Mouse (Mus musculus) kidney, postnatal 4 days (tissue): ENCODE data around the gene Dync1i1.
A peak's percentile ranks its signal among the peaks of the same experiment; 100 is the strongest.

Source experiments
- DNase-seq, 2 experiments: peaks; one replicate each; pipeline ENCODE4 v3.0.0; 2021; ENCODE audit warnings: mixed read lengths in 2 of 2

Dync1i1 gene

DNA sequence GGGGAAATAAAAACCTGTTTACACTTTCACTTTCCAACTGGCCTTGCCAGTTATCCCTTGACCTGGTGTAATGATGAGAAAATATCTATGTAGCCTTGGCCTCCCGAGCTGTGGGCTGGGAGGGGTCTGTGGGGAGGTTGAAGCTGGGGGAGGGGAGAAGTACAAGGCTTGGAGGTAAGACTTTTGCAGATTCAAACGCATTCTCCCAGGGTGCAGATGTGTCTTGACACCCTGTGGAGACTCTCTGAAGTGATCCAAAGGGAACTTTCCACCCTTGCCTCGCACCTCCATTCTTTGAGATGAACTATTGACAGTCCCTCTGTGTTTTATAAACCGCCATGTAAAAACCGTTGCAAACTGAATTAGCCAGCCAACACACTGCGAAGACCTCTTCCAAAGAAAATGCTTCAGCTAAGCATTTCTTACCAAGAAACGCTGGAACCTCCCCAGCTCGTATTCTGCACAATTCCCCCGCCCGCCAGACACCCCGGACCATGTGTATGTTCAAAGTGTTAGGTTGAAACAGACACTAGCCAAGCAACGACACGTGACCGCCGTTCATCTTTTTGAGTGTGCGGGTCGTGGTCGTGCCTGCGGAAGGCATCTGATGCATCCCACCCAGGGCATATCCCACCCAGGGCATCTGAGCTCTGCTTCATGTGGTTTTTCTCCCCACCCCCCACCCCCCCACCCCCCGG lies 133.6 kb downstream of the Dync1i1 start:
- DNase-seq, result peak in 1 of 2 experiments; percentile 10

DNA sequence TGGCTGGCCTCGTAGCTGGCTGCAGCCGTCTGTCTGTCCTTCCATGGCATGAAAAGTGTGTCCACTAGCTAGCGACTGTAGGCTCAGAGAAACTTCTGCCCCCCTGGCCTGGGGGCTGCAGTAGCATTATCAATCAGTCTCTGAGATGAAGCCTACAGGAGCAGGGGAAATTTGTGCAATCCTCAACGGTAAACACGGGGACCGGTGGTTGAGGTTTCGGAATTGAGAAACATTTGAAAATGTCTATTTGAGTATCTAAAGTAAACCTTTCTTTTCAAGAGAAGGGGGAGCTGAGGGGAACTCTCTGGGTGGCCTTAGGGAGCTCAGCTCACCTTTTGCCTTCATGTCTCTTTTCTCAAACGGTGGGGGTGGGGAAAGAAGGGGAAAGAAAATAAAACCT lies 134.2 kb downstream of the Dync1i1 start:
- DNase-seq, result no peak

DNA sequence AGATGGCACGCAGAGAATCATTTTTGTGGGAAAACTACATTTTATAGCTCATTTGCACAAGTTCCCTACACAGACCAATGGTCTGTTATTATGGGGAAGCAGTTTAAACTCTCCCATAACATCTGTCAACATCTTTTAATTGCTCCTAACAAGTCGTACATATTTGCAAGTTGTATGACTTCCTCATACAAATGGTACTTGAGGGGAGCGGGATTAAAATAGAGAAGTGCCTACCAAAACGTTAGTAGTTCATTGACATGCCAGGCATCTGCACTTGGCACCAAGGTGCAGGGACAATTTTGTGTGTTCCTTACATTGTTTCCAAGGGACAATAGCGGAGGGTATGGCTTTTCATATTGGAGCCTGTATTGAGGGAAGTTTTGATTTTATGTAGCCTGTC lies 140.7 kb downstream of the Dync1i1 start:
- DNase-seq, result no peak

DNA sequence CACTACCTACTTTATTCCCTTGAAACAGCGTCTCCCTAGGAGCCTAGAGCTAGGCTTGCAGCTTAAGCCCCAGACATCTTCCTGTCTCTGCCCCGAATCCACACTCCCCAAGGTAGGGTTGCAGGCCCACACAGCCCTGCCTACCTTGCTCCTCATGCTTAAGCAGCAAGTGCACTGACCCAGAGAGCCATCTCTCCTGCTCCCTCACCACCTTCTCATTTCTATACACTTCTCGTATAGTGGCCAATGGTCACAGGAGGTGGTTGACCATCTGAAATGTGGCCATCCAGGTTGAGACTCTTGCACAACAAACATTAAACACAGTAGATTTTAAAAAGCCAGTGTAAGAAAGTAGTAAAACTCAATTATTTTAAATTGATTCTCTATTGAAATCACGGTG lies 141.8 kb downstream of the Dync1i1 start:
- DNase-seq, result no peak

DNA sequence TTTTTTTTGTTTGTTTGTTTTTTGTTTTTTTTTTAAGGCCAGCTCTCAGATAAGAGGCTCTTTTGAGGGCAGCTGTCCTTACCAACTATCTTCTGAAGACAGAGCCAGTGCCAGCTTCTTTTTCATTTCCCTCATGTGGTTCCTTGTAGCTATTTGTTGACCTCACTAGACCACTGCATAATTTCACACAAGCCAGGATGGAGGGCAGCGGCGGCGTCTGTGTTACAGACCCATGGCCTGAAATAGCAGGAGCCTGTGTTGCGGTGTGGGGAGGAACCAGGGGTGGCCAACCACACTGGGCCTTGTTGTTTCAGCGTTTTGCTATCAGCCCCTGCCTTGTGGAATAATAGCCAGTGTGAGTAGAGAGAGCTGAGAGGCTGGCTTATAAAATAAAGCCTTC lies 145.6 kb downstream of the Dync1i1 start:
- no peak for DNase-seq

DNA sequence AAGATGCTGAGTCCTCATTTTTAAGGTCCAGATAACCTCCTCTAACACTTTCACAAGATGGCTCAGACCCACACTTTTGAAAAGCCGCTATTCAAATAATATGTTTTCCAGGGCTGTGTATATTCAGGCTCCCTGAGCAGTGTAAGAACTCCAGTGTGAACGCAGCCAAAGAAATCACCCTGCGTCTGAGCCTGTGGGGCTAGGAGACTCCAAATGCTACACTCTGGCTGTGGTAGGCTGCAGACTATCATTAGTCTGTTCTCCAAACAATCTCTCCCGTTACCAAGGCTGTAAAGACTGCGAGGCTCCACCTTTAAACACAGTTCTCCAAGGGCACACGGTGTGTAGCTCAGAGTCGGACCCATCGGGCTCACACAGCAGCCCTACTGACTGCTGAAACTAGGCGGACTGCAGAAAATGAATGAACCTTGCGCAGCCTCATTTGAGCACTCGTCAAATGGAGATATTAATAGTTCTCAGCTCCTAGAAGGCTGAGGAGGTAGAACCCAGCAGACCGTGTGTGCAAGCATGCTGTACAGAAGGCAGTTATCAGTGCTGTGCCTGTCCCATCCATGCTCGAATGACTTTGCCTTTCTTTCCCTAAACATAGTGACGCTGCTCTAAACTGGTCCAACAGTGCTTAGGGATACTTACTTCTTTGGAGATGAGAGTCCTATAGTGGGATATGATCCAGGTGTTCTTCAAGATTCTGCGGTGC lies 146.3 kb downstream of the Dync1i1 start:
- no peak for DNase-seq

DNA sequence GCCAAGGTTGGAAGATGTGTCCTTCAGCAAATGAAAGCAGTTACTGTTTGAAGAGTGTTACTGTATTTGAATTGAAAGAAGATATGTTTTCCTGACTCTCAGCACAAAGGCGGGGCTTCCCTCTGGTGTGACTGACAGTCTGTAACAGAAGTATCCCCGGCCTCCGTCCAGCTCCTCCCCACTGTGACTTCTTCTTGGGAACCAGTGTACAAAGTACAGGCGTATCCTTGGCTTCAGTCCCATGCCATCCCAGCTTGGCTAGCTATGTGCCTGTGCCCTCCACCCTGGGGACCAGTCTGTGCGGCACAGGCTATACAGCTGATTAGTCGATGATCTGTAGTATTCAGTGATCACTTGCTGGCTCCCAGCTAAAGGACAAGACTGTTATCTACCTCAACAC lies 163.9 kb downstream of the Dync1i1 start:
- peak; percentile 3 to 13 for DNase-seq

DNA sequence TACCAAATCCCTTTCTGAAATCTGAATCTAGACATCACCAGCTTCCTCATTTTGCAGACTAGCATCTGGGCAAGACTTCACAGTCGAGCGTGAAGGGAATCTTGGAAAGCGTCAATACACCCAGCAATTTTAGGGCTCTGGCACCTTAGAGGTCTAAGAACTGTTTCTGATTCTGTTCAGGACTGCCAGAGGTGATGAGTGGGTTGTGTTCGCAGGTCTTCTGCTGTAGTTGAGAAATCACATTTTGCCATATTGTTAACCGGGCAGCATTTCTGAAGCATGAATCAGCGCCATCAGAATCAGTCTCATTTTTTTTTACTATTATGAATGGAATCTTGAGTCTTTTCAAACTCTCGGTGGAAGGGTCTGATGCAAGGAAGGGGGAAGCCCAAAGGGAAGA lies 185.9 kb downstream of the Dync1i1 start:
- DNase-seq, result no peak

DNA sequence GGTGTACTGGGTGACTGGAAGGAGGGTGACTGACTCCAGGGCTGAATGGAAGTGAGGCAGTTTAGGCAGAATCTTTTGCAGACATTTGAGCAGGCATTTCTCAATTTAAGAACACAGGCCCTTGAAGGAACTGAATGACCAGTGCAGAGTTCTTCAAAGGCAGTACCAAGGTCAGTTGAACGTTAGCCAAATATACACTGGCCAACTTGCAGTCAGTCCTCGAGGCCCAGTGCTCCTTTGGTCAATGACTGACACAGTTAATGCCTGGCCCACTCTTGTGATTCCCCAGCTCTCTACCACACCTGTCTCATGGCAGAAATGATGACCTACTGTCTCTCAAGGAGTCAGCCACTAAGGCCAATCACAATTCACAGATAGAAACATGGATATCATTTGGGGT lies 189.6 kb downstream of the Dync1i1 start:
- no peak for DNase-seq

DNA sequence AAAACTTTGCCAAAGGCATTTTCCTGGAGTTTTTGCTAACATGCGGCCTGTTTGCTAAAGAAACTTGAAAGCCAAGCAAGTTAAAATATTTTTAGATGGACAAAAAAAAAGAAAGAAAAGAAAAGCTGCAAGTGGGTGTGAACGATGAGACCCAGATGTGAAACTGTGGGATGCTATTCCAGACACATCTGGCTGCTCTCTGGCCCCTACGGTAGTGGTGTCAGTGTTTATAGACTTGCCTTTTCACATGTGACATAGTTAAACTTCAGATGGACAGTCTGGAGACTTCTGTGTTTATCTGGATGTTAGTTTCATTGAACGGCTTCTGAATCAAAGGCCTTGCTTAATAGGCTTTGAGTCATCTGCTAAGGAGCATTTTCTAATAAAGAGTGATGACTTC lies 195.2 kb downstream of the Dync1i1 start:
- DNase-seq, result no peak

DNA sequence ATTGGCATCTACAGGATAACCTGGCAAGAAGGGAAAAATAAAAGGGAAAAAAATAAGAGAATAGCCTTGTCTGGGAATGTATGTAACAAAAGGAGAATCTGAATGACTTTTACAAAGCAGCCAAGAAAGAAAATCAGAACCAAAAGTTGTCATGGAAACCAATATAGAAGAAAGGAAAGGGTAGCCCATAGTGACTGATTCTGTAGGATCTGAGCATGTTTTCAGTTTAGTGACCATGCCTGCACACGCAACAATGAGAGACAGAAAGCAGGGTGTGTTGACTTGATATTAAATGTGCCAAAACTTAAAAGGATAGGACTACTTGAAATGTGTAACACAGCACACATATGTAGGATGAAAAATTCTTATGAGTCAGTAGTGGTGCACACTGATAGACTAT lies 197.2 kb downstream of the Dync1i1 start:
- no peak for DNase-seq

DNA sequence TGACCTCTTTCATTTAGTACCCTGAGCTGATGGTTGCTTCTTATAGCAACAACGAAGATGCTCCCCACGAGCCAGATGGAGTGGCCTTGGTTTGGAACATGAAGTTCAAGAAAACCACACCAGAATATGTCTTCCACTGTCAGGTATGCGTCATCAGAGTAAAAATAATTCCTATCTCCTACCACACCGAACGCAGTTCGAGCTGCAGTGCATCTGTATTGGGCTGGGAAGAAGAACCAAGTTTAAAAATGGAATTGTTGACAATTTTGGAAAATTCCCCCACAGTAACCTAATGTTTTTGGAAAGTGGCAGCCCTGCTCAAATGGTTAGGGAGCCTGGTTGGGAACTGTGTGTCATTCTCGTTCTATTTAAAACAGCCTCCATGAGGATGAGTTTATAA lies 197.7 kb downstream of the Dync1i1 start:
- DNase-seq, result no peak

DNA sequence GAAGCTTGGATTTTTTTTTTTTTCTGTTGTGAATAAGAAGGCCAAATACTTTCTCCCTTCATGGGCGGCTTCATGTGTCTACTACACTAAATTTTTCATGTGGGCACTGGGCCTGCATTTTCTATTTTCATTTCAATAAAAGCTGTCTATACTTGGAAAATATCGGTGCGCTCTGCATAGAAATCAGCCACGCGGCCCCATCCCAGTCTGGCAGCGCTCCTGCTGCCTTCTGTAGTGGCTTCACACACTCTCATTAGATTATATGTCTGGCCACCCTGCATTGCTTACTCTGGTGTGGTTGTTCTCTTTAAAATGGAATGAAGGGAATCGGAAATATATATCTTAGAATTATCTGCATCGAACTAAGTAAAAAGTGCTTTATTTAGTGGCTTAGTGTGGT lies 204.7 kb downstream of the Dync1i1 start:
- DNase-seq, result no peak

DNA sequence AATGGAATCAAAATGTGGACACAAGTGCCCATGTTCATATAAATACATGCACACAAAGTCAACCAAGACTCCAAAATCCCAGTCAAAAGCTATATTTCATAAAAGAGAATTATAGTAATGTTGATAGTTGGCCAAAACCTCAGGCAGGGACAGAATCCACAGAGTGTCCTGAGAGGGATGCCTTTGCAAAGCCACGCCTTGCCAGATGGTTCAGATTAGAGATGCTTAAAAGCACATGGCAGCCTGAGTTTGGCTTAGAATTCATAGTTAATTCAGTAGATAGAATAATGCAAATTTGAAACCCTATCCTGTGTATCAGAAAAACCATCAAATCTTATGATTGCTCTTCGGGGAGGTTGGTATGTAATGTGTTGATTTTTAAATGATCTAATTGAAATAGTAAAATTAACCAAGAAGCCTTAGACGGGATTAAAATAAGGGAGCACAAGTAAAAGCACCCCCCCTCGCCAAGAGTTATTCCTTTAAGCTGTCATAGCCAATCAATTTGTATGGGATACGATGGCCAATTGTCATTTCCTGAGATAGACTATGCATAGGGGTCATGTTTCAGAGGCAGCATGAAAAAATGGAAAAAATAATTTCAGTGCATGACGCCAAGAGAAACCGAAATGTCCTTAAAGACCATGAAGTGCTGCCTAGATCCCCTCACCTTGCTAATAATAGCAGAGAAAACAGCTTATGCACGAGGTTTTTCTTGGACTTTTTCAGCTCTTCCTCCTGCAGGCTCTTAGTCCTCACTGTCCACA lies 210.3 kb downstream of the Dync1i1 start:
- no peak for DNase-seq

DNA sequence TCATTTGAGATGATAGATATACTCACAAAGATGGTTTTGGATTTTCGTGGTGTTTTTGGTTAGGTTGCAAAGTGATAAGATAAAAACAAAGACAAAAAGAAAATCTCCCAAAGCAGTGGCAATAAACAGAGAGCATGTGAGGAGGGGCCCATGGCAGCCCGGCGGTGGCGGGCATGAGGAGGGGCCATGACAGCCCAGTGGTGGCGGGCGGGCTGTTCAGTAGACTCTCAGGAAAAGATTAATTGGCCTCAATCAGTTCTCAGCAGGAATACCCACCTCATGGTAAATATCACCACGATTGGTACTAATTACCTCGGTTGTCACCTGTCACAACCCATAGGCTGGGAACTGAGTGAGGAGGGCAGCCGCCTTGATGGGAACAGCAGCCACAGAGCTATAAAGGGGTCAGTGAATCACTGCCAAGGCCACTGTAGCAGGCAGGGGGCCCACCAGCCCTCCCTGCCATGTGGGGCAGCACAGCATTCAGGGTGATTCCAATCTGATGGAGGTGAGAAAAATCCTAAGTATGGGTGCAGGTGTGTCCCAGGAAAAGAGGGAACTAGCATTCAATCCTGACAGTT lies 224.5 kb downstream of the Dync1i1 start:
- DNase-seq, result no peak

DNA sequence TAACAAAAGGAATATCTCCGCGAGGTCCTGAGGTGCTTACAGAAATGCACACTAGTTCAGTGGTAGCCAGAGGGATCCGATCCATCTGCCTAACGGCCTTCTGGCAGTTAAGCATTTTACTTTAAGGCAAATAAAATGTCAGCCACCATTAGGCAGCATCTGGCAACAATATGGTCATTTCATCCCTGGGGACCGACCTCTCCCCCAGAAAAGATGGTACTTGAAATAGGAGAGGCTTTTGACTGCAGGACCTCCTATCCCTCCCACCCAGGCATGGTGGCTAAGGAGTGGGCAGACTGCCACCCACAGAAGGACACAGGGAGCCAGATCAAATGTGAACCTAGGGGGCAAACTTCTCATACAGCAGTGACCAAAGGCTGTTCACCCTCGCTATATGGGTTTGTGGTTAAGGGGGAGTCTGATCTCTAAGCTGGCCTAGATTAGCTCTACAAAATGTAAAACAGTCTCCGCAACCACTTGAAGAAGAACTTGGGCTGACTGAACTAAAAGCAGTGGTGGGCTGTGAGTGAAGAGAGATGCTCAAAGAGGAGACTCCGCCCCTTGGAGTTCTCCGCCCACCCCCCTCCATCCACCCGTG lies 231.0 kb downstream of the Dync1i1 start:
- DNase-seq, result no peak

DNA sequence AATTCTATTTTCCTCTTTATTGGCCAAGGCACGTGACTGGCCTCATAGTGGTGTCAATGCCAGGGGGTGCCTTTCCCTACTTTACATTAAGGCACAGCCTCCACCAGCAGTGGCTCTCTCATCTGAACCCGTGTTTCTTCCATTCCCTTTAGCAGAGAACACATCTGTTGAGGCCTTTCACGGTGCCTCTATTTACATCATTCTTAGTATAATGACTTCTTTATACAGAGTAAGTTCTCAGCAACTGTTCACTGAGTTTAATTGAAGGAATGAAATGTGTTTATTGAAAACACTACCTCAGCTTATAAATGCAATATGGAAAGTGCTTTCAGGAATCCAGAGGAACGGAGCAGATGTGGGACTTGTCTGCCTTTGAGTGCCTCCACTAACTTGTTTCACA lies 235.3 kb downstream of the Dync1i1 start:
- DNase-seq, result no peak

DNA sequence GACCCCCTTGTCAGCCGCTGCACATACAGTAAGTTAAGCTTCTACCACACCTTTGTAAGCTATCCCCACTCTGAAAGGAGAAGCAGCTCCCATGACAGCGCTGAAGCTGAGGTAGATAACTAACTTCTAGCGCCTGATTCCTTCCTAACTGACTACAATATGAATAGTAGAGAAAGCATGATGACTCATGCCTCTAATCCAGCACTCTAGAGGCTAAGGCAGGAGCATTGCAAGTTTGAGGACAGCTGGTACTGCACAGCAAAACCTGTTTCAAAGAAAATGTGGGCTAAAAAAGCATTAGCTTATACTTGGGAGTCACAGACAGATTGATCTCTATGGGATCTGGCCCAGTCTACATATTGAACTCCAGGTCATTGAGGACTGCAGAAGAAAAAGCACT lies 236.5 kb downstream of the Dync1i1 start:
- no peak for DNase-seq

DNA sequence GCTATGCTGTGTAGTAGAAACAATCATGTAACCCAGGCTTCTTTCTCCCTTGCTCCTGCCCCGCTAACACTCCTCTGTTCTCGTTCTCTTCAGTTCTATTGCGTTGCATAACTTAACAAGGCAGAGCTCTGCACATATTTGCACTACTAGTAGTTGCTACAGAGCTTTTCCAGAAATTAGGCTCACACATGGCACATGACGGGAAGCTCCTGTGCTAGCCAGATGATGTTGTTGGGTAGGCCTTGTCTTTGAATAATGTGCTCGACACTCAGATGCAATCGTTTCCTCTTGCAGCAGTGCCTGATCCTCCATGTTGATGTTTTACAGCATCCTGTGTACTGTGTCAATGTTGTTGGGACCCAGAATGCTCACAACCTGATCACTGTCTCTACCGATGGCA lies 240.9 kb downstream of the Dync1i1 start:
- DNase-seq, result no peak

DNA sequence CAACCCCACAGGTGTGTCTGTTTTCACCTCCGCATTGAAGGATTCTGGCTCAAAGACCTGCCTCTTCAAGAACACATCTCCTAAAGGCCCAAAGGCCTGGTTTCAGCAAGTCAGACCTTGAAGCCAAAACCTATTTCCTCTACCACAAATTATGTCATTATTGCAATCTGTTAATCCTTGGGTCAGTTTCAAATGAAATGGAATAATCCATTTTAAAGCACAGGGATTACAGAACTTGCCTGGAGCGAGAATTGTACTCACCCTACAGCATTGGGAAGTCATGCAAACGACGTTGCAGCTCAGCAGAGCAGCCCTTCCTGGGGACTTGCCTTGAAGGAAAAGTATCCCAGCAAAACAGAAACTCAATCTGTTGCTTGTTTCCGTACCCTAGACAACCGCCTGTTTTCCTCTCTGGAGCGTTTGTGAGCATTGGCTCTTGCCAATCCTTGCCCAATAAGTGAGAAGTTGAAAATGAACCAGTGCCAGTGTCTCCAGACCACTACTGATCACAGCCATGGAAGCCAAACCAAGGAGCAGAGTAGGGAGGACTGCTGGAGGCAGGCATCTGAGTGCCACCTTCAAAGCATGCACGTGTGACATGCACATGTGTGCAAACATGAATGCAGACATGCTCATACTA lies 241.5 kb downstream of the Dync1i1 start:
- DNase-seq, result no peak

DNA sequence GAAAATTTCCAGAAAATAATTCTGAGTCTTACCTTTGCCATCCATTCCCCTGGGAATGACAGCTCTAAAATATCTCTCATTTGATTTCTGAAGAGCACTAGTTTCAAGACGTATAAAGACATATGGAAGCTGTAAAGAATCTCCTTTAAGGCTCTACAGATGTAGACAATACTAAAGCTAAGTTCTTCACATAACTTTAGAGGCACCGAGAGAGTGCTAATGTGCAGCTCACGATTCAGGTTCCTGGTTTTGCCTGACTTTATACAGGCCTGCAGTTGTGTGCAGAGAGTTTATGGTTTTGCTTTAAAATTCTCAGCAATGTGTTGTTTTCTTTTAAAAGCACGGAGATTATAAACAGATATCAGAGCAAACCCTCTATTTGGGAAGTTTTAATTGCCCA lies 242.1 kb downstream of the Dync1i1 start:
- no peak for DNase-seq

DNA sequence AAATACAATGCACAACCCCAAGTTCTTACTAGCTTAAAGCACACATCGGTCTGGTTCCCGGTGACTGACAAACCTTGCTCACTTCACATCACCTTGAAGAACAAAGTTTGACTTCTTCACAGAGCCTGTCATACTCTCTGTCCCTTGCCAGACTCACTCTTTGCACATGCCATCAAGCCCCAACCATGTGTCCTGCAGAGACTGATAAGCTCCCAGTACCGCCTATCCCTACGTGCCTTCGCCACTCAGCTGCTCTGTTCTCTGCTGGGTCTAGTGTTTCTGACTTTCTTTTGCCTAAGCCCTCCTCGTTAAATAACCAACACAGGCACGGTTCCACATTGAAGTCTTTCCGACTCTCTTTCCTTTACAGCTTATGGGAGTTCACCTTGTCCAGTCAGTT lies 244.2 kb downstream of the Dync1i1 start:
- DNase-seq, result no peak

DNA sequence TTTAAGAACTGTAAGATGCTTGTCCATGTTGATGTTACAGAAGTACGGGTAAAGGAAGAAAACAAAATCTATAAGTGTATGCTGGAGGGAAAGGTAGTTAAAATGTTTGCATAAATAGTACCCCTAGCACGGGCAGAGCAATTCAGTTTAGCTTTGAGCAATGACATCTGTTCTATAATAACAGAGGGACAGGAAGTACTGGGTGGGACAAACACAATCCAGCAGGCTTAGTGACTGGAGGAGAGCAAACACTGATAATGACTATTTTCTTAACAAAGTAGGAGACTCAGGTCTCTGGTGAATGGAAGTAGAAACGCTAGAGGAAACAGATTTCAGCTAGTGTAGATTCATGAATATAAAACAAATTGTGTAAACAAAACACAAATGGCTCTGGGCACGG lies 250.8 kb downstream of the Dync1i1 start:
- DNase-seq, result no peak
